Mouse (Mus musculus) limb, embryonic 12.5 days (tissue): ENCODE data around the gene Gm45233. TPM values are rescaled to one million over a fixed set of nuclear protein-coding genes. Genes with fewer than 3 reads are reported as not detected.

ENCODE experiments used
- ATAC-seq: fragments of 200-750 bp; cut with Nextera tagmentation; 2 replicates; pipeline ENCODE4 v1.8.0; 2017; ENCODE audit warnings: low read depth, moderate TSS enrichment; ENCODE audit not compliant: insufficient number of reproducible peaks, insufficient read depth, low FRiP score, low TSS enrichment
- H3K27ac ChIP-seq: fragments of 300-500 bp; sonication (generic); 2 replicates; pipeline ENCODE4 v1.5.1; 2016; ENCODE audit warnings: mild to moderate bottlenecking, moderate library complexity
- H3K27me3 ChIP-seq: fragments of 300-500 bp; sonication (generic); 2 replicates; pipeline ENCODE4 v1.6.1; 2016; ENCODE audit warnings: mild to moderate bottlenecking, moderate library complexity
- H3K36me3 ChIP-seq: fragments of 300-500 bp; sonication (generic); 2 replicates; pipeline ENCODE4 v1.6.1; 2016; ENCODE audit warnings: mild to moderate bottlenecking, moderate library complexity
- H3K4me1 ChIP-seq: fragments of 300-500 bp; sonication (generic); replicated peaks from 2 replicates; pipeline ENCODE4 v1.6.1; 2016
- H3K4me2 ChIP-seq: fragments of 300-500 bp; sonication (generic); 2 replicates; pipeline ENCODE4 v1.6.1; 2016; ENCODE audit warnings: mild to moderate bottlenecking, moderate library complexity
- H3K4me3 ChIP-seq: fragments of 300-500 bp; sonication (generic); replicated peaks from 2 replicates; pipeline ENCODE4 v1.5.1; 2016; ENCODE audit warnings: mild to moderate bottlenecking
- H3K9ac ChIP-seq: fragments of 300-500 bp; sonication (generic); replicated peaks from 2 replicates; pipeline ENCODE4 v1.6.1; 2016; ENCODE audit warnings: mild to moderate bottlenecking, moderate library complexity
- H3K9me3 ChIP-seq: fragments of 300-500 bp; sonication (generic); 2 replicates; pipeline ENCODE4 v1.6.1; 2016; ENCODE audit warnings: mild to moderate bottlenecking, moderate library complexity
- WGBS: fragments of 180-500 bp; shearing (Covaris S2); methylation state at CpG from one replicate; pipeline ENCODE4 v1.1.7; 2016; 5-methylcytosine and 5-hydroxymethylcytosine counted together
- polyA plus RNA-seq: library from polyadenylated mRNA; unstranded; fragments of >200 nt; fragmentation: Nextera tagmentation; extraction: Ambion mirVana; gene quantifications from 2 replicates; pipeline ENCODE4 v1.2.1, GENCODE M21; 2016

Gm45233 gene
- polyA plus RNA-seq, 1 experiment from 2014 or later: not detected

DNA sequence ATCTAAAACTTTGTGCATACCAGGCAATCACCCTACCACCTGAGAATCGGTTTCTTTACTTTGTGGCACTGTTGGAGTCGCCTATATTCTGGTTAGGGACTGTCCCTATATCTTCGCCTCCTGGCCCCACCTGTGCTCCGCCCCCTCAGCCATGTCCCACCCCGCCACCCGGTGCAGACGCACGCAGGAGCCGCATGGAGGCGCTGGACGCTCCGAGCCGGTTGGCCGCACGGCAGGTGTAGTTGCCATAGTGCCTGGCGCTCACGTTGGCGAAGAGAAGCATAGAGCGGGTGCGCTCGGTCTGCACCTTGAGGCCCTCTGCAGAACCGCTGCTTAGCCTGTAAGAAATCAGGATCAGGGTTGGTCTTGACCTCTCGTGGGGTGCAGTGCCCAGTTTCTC, 31.8 kb downstream of the Gm45233 start:
- H3K4me2 ChIP-seq: no peak overlapping the region
- H3K4me1 ChIP-seq: 0 out of 2 replicates have a peak, but pooled peaks cover 4% of the 10 kb centered on the region
- 8% methylated on average over 23 of the region's 23 CpGs for WGBS
- peaks cover 70% of the 10 kb centered on the region for H3K27me3 ChIP-seq
- no peak for ATAC-seq
- no peak overlapping the region for H3K9ac ChIP-seq
- H3K9me3 ChIP-seq: no peaks in the 10 kb centered on the region
- H3K36me3 ChIP-seq: peaks cover 7% of the 10 kb centered on the region
- no peak overlapping the region for H3K27ac ChIP-seq
- H3K4me3 ChIP-seq: no peak overlapping the region

GRCm38 (mm10) chr7:43476376-43476775, 32.4 kb downstream of the Gm45233 start:
- Histone ChIP-seq H3K4me2 (0 out of 2 replicates have a peak overlapping the region, but pooled peaks have one; percentile 6), H3K27me3 (peaks cover 70% of the 10 kb centered on the region), H3K27ac (no peak overlapping the region), H3K9me3 (no peaks in the 10 kb centered on the region), H3K4me3 (no peak overlapping the region; the same call in 1 of the 2 replicates), H3K36me3 (peaks cover 7% of the 10 kb centered on the region), H3K9ac (no peak overlapping the region), H3K4me1 (0 out of 2 replicates have a peak, but pooled peaks cover 4% of the 10 kb centered on the region)
- no peak for ATAC-seq
- 2% methylated on average over 13 of the region's 13 CpGs for WGBS

- no peaks in the 10 kb centered on the region for H3K9me3 ChIP-seq
- no peak overlapping the region for H3K4me2 ChIP-seq
- ATAC-seq: no peak
- peaks cover 35% of the 10 kb centered on the region for H3K27me3 ChIP-seq
- H3K36me3 ChIP-seq: no peaks in the 10 kb centered on the region
- WGBS: 72% methylated on average over 3 of the region's 3 CpGs
- no peak overlapping the region for H3K9ac ChIP-seq
- no peak overlapping the region for H3K4me3 ChIP-seq
- peaks cover 10% of the 10 kb centered on the region; the same call in 1 of the 2 replicates for H3K4me1 ChIP-seq
- no peak overlapping the region for H3K27ac ChIP-seq
These were observed 37.3 kb downstream of the Gm45233 start for GRCm38 (mm10) chr7:43481191-43481590.

DNA sequence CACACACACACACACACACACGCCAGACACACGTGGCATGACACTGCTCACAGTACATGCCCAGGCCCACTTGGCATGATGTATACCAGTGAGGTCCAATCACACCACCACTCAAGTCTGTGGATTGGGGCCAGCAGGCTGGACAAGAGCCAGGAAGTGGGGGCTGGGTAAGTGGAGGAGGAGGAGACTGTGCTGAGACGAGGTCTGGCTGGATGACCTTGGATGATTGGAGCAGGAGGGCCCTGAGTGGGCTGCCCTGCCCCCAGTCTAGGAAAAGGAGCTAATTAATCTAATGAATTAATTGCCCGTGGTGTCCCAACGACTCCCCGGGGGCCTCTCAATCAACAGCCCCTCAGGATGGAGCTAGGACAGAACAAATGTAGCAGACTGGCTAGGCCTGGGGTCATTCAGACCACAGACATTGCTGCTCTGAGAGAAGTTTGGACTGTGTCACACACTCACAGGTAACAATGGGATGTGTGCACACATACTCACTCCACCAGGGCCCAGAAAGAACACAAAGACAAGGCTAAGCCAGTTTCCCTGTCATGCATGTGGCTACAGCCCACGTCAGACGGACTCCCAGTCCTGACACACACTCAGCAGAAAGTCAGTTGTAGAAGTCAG, 38.3 kb downstream of the Gm45233 start:
- H3K27ac ChIP-seq: no peak overlapping the region
- H3K4me1 ChIP-seq: peaks cover 6% of the 10 kb centered on the region; the same call in 1 of the 2 replicates
- 59% methylated on average over 8 of the region's 8 CpGs for WGBS
- H3K27me3 ChIP-seq: peaks cover 27% of the 10 kb centered on the region
- H3K4me2 ChIP-seq: no peak overlapping the region
- no peaks in the 10 kb centered on the region for H3K9me3 ChIP-seq
- no peaks in the 10 kb centered on the region for H3K36me3 ChIP-seq
- ATAC-seq: 0 out of 2 replicates have a peak, but pooled peaks have one; percentile 32
- H3K9ac ChIP-seq: no peak overlapping the region
- no peak overlapping the region for H3K4me3 ChIP-seq

GRCm38 (mm10) chr7:43483236-43483635, 39.3 kb downstream of the Gm45233 start:
- no peak for ATAC-seq
- H3K36me3 ChIP-seq: no peaks in the 10 kb centered on the region
- no peak overlapping the region for H3K4me3 ChIP-seq
- peaks cover 18% of the 10 kb centered on the region for H3K27me3 ChIP-seq
- H3K9me3 ChIP-seq: no peaks in the 10 kb centered on the region
- H3K9ac ChIP-seq: no peak overlapping the region
- 12% methylated on average over 10 of the region's 10 CpGs for WGBS
- H3K27ac ChIP-seq: no peak overlapping the region
- H3K4me1 ChIP-seq: peaks cover 6% of the 10 kb centered on the region; the same call in 1 of the 2 replicates
- H3K4me2 ChIP-seq: no peak overlapping the region

DNA sequence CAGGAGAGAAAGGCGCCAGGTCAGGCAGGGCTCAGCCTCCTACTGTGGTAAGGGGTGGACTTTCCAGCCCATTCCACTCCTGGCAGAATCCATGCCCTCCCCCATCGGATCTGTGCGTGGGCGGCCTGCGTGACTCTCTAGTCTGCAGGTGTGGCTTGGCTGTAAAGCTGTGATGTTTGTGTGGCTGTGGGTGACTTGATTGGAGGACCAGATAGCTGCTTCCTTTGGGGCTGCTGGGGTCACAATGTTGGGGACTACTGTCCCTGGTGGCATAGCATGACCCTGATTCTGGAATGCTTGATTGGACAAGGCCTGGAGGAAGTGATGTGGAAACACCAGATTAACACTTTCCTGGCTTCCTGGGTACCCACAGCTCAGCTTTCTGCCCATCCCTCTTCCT, 44.7 kb downstream of the Gm45233 start:
- Histone ChIP-seq H3K36me3 (no peaks in the 10 kb centered on the region), H3K27ac (no peak overlapping the region), H3K9me3 (no peaks in the 10 kb centered on the region), H3K4me1 (peaks cover 6% of the 10 kb centered on the region; the same call in 1 of the 2 replicates), H3K4me3 (0 out of 2 replicates have a peak overlapping the region, but pooled peaks have one; percentile 66), H3K4me2 (peak overlapping the region; percentile 78; the same call in 1 of the 2 replicates), H3K9ac (no peak overlapping the region), H3K27me3 (peaks cover 37% of the 10 kb centered on the region)
- WGBS: 41% methylated on average over 5 of the region's 5 CpGs
- ATAC-seq: no peak

DNA sequence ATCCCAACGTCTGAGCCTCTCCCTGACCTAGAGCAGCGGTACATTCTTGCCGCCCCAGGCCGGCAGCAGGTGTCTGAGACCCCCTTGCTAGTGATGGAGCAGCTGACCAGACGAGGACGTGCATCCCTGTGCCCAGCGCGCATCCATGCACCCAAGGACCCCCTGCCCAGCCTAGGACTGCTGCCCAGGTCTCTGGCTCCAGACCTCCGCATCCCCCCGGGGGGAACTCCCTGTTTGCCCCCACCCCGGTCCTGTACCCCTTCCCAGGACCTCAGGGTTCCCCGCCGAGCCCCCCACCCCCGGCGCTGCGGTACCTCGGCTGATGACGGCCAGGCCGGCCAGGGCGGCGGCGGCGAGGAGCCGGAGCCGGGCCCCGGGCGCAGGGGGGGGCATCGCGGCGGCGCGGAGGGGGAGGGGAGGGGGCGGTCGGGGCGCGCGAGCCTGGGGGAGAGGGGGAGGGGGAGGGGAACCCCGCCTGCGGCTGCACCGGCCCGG, 45.8 kb downstream of the Gm45233 start, which contains the start of gene Iglon5:
Gene Iglon5 (minus strand): TSS at position 445 of the 495 bp plus-strand sequence.
- Histone ChIP-seq H3K27ac (0 out of 2 replicates have a peak within 1 kb of the TSS, but pooled peaks have one; percentile 7), H3K27me3 (peaks cover 40% of the 10 kb centered on the region), H3K9me3 (no peaks in the 10 kb centered on the region), H3K4me3 (peak within 1 kb of the TSS; percentile 66), H3K4me1 (peaks cover 6% of the 10 kb centered on the region; the same call in 1 of the 2 replicates), H3K9ac (peak within 1 kb of the TSS; percentile 86), H3K36me3 (no peaks in the 10 kb centered on the region), H3K4me2 (peak within 1 kb of the TSS; percentile 78)
- WGBS: 2% methylated on average over 30 of the region's 41 CpGs
- peak; percentile 56 for ATAC-seq

- H3K36me3 ChIP-seq: no peaks in the 10 kb centered on the region
- no peak overlapping the region for H3K27ac ChIP-seq
- no peaks in the 10 kb centered on the region for H3K9me3 ChIP-seq
- peak; percentile 82 for ATAC-seq
- H3K4me1 ChIP-seq: peaks cover 6% of the 10 kb centered on the region; the same call in 1 of the 2 replicates
- 0% methylated on average over 13 of the region's 13 CpGs for WGBS
- peaks cover 45% of the 10 kb centered on the region for H3K27me3 ChIP-seq
- H3K4me2 ChIP-seq: peak overlapping the region; percentile 78
- H3K4me3 ChIP-seq: peak overlapping the region; percentile 66
- H3K9ac ChIP-seq: peak overlapping the region; percentile 86
These were observed 46.3 kb downstream of the Gm45233 start for GRCm38 (mm10) chr7:43490182-43490584.

GRCm38 (mm10) chr7:43490861-43491260, 46.9 kb downstream of the Gm45233 start:
- no peaks in the 10 kb centered on the region for H3K9me3 ChIP-seq
- no peaks in the 10 kb centered on the region for H3K36me3 ChIP-seq
- H3K4me1 ChIP-seq: peaks cover 6% of the 10 kb centered on the region; the same call in 1 of the 2 replicates
- no peak overlapping the region for H3K9ac ChIP-seq
- peak overlapping the region; percentile 78 for H3K4me2 ChIP-seq
- peaks cover 52% of the 10 kb centered on the region for H3K27me3 ChIP-seq
- ATAC-seq: no peak
- H3K27ac ChIP-seq: no peak overlapping the region
- WGBS: 61% methylated on average over 9 of the region's 9 CpGs
- peak overlapping the region; percentile 66; the same call in 1 of the 2 replicates for H3K4me3 ChIP-seq

GRCm38 (mm10) chr7:43495343-43496021, 51.6 kb downstream of the Gm45233 start:
- Histone ChIP-seq H3K4me3 (no peak overlapping the region), H3K4me1 (no peaks in the 10 kb centered on the region), H3K27me3 (peaks cover 39% of the 10 kb centered on the region), H3K9me3 (peaks cover 9% of the 10 kb centered on the region; the same call in 1 of the 2 replicates), H3K27ac (no peak overlapping the region), H3K9ac (no peak overlapping the region), H3K36me3 (no peaks in the 10 kb centered on the region), H3K4me2 (no peak overlapping the region)
- ATAC-seq: no peak
- 13% methylated on average over 21 of the region's 21 CpGs for WGBS
